Mouse (Mus musculus): ENCODE results near the gene Prelp. TPM values are rescaled to one million over a fixed set of nuclear protein-coding genes. Genes with fewer than 3 reads are reported as not detected.

Gene Prelp
- total RNA-seq, 1 experiment = not detected

DNA sequence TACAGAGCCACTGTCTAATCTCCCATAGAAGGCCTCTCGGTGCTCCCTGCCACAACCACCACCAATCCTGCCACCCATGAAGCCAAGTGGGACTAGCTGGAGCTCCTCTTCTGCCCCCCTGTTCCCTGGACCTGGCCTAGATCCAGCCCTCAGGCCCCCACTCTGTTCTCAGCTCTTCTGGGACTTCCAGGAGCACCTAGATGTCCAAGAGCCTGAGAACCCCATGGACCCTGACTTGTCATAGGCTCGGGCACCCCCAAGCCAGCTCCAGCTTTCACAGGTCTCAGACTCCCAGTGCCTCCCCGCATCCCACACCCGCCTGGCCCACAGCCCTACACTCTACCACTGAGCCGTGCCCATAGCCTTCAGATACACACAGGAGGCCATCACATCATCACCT, 1.9 kb upstream of the Prelp start:
- Histone ChIP-seq H3K4me1 (ENCODE audit: control insufficient read depth in 2 of 2, insufficient read depth in 2 of 2, low read length in 2 of 2, poor library complexity in 1 of 2) (no peaks in the 10 kb centered on the region), H3K4me3 (ENCODE audit: insufficient read depth in 1 of 2, low read depth in 1 of 2, low read length in 2 of 2, poor library complexity in 1 of 2, severe bottlenecking in 1 of 2) (no peak overlapping the region), H3K36me3 (ENCODE audit: control insufficient read depth, insufficient read depth, low read length, poor library complexity, severe bottlenecking) (no peaks in the 10 kb centered on the region), H3K9me3 (ENCODE audit: control insufficient read depth, insufficient read depth, low read depth, low read length) (no peaks in the 10 kb centered on the region), H3K9ac (ENCODE audit: insufficient read depth, low read depth, low read length, poor library complexity, severe bottlenecking) (no peak overlapping the region), H3K27ac (ENCODE audit: insufficient read depth, low read depth, low read length, poor library complexity, severe bottlenecking) (no peak overlapping the region)
- in situ Hi-C loops (cut with MboI; ENCODE audit: low sequenced_read_pairs in 2 of 2, unreplicated experiment in 2 of 2) = no loop called here
- DNase-seq (ENCODE audit: low read depth, low spot score) = no peak
- TF ChIP-seq CHD2 (IDR thresholded peaks at IDR 0.05; ENCODE audit: low read depth, low read length) = no peak
- TF ChIP-seq HCFC1 (IDR thresholded peaks at IDR 0.05; ENCODE audit: borderline replicate concordance, insufficient read depth, low read length) = no peak
- no peak for TF ChIP-seq ZNF384 (IDR thresholded peaks at IDR 0.05; ENCODE audit: low read depth, low read length)
- no peak for TF ChIP-seq MAFK (IDR thresholded peaks at IDR 0.05; ENCODE audit: insufficient read depth, low read depth, low read length)
- no peak for TF ChIP-seq ZC3H11A (IDR thresholded peaks at IDR 0.05; ENCODE audit: borderline replicate concordance, low read depth, low read length)

DNA sequence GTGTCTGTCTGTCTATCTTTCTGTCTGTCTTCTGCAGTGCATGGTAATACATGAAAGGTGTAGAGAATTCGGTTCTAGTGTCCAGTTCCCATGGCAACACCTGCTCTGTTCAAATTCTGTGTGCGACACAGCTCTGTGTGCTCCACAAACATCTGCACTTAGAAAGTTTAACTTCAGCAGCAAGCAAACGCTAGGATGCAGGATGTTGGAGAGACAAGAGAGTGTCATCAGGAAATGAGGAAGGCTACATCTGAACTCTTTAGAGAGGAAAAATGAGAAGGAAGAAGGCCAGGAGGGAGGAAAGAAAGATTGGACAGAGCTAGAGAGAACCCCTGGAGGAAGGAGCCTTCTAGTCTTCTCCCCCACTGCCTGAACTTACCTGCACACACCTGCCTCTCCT, 338 bp downstream of the Prelp start:
- no peak overlapping the region for H3K27ac ChIP-seq (ENCODE audit: insufficient read depth, low read depth, low read length, poor library complexity, severe bottlenecking)
- in situ Hi-C loops (cut with MboI; ENCODE audit: low sequenced_read_pairs in 2 of 2, unreplicated experiment in 2 of 2) = no loop called here
- H3K9ac ChIP-seq (ENCODE audit: insufficient read depth, low read depth, low read length, poor library complexity, severe bottlenecking) = no peak overlapping the region
- no peaks in the 10 kb centered on the region for H3K9me3 ChIP-seq (ENCODE audit: control insufficient read depth, insufficient read depth, low read depth, low read length)
- peaks cover 0 to 2% of the 10 kb centered on the region in 2 experiments; a peak in 1 of 4 replicates for H3K4me1 ChIP-seq (ENCODE audit: control insufficient read depth in 2 of 2, insufficient read depth in 2 of 2, low read length in 2 of 2, poor library complexity in 1 of 2)
- no peak overlapping the region for H3K4me3 ChIP-seq (ENCODE audit: insufficient read depth in 1 of 2, low read depth in 1 of 2, low read length in 2 of 2, poor library complexity in 1 of 2, severe bottlenecking in 1 of 2)
- TF ChIP-seq ZC3H11A (IDR thresholded peaks at IDR 0.05; ENCODE audit: borderline replicate concordance, low read depth, low read length) (no peak), CHD2 (IDR thresholded peaks at IDR 0.05; ENCODE audit: low read depth, low read length) (no peak), ZNF384 (IDR thresholded peaks at IDR 0.05; ENCODE audit: low read depth, low read length) (no peak), MAFK (IDR thresholded peaks at IDR 0.05; ENCODE audit: insufficient read depth, low read depth, low read length) (no peak), HCFC1 (IDR thresholded peaks at IDR 0.05; ENCODE audit: borderline replicate concordance, insufficient read depth, low read length) (no peak)
- no peaks in the 10 kb centered on the region for H3K36me3 ChIP-seq (ENCODE audit: control insufficient read depth, insufficient read depth, low read length, poor library complexity, severe bottlenecking)
- no peak for DNase-seq (ENCODE audit: low read depth, low spot score)

DNA sequence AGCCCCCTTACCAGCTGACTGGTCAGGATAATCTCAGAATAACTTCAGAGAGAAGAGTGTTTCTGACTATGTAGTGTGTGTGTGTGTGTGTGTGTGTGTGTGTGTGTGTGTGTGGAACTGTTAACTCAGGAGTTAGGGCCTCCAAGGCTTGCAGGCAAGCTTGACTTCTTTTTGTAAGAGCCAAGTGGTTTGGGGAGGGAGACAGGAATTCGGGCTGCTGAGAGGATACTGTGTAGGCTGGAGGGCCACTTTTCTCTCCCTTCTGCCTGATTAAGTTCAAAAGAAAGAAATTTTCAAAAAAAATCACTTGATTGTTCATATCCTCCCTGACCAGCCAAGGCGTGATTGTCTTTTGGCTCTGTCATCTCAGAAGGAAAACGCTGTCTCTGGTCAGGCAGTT, 813 bp downstream of the Prelp start:
- in situ Hi-C loops (cut with MboI; ENCODE audit: low sequenced_read_pairs in 2 of 2, unreplicated experiment in 2 of 2) = no loop called here
- TF ChIP-seq ZC3H11A (IDR thresholded peaks at IDR 0.05; ENCODE audit: borderline replicate concordance, low read depth, low read length) (no peak), HCFC1 (IDR thresholded peaks at IDR 0.05; ENCODE audit: borderline replicate concordance, insufficient read depth, low read length) (no peak), MAFK (IDR thresholded peaks at IDR 0.05; ENCODE audit: insufficient read depth, low read depth, low read length) (no peak), ZNF384 (IDR thresholded peaks at IDR 0.05; ENCODE audit: low read depth, low read length) (no peak), CHD2 (IDR thresholded peaks at IDR 0.05; ENCODE audit: low read depth, low read length) (no peak)
- Histone ChIP-seq H3K4me3 (ENCODE audit: insufficient read depth in 1 of 2, low read depth in 1 of 2, low read length in 2 of 2, poor library complexity in 1 of 2, severe bottlenecking in 1 of 2) (no peak overlapping the region), H3K9ac (ENCODE audit: insufficient read depth, low read depth, low read length, poor library complexity, severe bottlenecking) (no peak overlapping the region), H3K4me1 (ENCODE audit: control insufficient read depth in 2 of 2, insufficient read depth in 2 of 2, low read length in 2 of 2, poor library complexity in 1 of 2) (peaks cover 0 to 2% of the 10 kb centered on the region in 2 experiments; a peak in 1 of 4 replicates), H3K36me3 (ENCODE audit: control insufficient read depth, insufficient read depth, low read length, poor library complexity, severe bottlenecking) (no peaks in the 10 kb centered on the region), H3K27ac (ENCODE audit: insufficient read depth, low read depth, low read length, poor library complexity, severe bottlenecking) (no peak overlapping the region), H3K9me3 (ENCODE audit: control insufficient read depth, insufficient read depth, low read depth, low read length) (no peaks in the 10 kb centered on the region)
- DNase-seq (ENCODE audit: low read depth, low spot score) = no peak

DNA sequence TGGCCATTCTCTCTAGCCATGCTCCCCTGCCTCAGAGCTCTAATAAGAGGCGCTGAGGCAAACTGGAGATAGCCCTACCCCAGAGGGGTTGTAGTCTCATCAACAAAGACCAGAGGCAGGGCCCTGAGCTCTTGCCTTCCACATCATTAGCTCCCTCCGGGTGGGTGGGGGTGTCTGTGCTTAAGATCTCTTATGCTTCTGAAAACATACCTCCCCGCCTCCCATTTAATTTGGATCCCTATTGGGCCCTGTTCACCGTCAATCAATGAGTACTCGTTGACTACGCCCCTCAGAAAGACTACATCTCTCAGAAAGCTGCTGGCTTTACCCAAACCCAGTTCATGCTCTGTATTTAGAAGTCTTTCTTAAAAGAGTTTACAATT, 3.1 kb downstream of the Prelp start:
- no peaks in the 10 kb centered on the region for H3K36me3 ChIP-seq (ENCODE audit: control insufficient read depth, insufficient read depth, low read length, poor library complexity, severe bottlenecking)
- H3K9me3 ChIP-seq (ENCODE audit: control insufficient read depth, insufficient read depth, low read depth, low read length) = no peaks in the 10 kb centered on the region
- peak; percentile 30 for DNase-seq (ENCODE audit: low read depth, low spot score)
- H3K4me1 ChIP-seq (ENCODE audit: control insufficient read depth in 2 of 2, insufficient read depth in 2 of 2, low read length in 2 of 2, poor library complexity in 1 of 2) = peaks cover 0 to 2% of the 10 kb centered on the region in 2 experiments; a peak in 1 of 4 replicates
- TF ChIP-seq HCFC1 (IDR thresholded peaks at IDR 0.05; ENCODE audit: borderline replicate concordance, insufficient read depth, low read length) (no peak), ZNF384 (IDR thresholded peaks at IDR 0.05; ENCODE audit: low read depth, low read length) (no peak), ZC3H11A (IDR thresholded peaks at IDR 0.05; ENCODE audit: borderline replicate concordance, low read depth, low read length) (no peak), CHD2 (IDR thresholded peaks at IDR 0.05; ENCODE audit: low read depth, low read length) (no peak)
- H3K9ac ChIP-seq (ENCODE audit: insufficient read depth, low read depth, low read length, poor library complexity, severe bottlenecking) = no peak overlapping the region
- H3K27ac ChIP-seq (ENCODE audit: insufficient read depth, low read depth, low read length, poor library complexity, severe bottlenecking) = no peak overlapping the region
- H3K4me3 ChIP-seq (ENCODE audit: insufficient read depth in 1 of 2, low read depth in 1 of 2, low read length in 2 of 2, poor library complexity in 1 of 2, severe bottlenecking in 1 of 2) = peak overlapping the region in 1 of 2 experiments; percentile 32; a peak in 3 of 4 replicates
- in situ Hi-C loops (cut with MboI; ENCODE audit: low sequenced_read_pairs in 2 of 2, unreplicated experiment in 2 of 2) = loop anchor here in 1 of 2 experiments (10.0 kb wide), 1 partner anchor 127 kb away; no protein-coding TSS in a partner anchor
